Mouse (Mus musculus): ENCODE measurements around the gene Sec24b. TPM values are rescaled to one million over a fixed set of nuclear protein-coding genes. Genes with fewer than 3 reads are reported as not detected.

The Sec24b gene
- total and polyA plus RNA-seq, 2 experiments from 2014 or later = 12.9 to 22.7 TPM

GRCm38 (mm10) chr3:129987297-129987696 is 74.1 kb downstream of the Sec24b start:
- H3K36me3 ChIP-seq (replicated peaks; ENCODE audit: control insufficient read depth, insufficient read depth, low read length) = peaks cover 90% of the 10 kb centered on the region
- H3K4me2 ChIP-seq (ENCODE audit: low read depth, low read length) = no peak overlapping the region
- H3K4me1 ChIP-seq (ENCODE audit: control insufficient read depth, insufficient read depth) = no peaks in the 10 kb centered on the region
- ATAC-seq (ENCODE audit: insufficient read depth, low read depth) (no peak), DNase-seq (ENCODE audit: low spot score) (no peak)
- H3K27ac ChIP-seq (ENCODE audit: low read depth) = no peak overlapping the region
- no peak overlapping the region for H3K9ac ChIP-seq (replicated peaks; ENCODE audit: low read depth, low read length)
- H3K4me3 ChIP-seq (ENCODE audit: low read depth, low read length) = no peak overlapping the region
- H3K9me3 ChIP-seq (replicated peaks; ENCODE audit: control insufficient read depth, low read length) = no peaks in the 10 kb centered on the region
- WGBS = 93% methylated on average over 13 of the region's 13 CpGs
- H3K27me3 ChIP-seq (ENCODE audit: control insufficient read depth, insufficient read depth, low read length) = no peaks in the 10 kb centered on the region
- TF ChIP-seq EP300 (IDR thresholded peaks at IDR 0.05; ENCODE audit: low read depth) (no peak), CTCF (IDR thresholded peaks at IDR 0.05; ENCODE audit: low read depth) (no peak)

GRCm38 (mm10) chr3:129985335-129985734 is 76.0 kb downstream of the Sec24b start:
- no peak for ATAC-seq (ENCODE audit: insufficient read depth, low read depth)
- DNase-seq (ENCODE audit: low spot score) = no peak
- H3K27ac ChIP-seq (ENCODE audit: low read depth) = no peak overlapping the region
- no peaks in the 10 kb centered on the region for H3K4me1 ChIP-seq (ENCODE audit: control insufficient read depth, insufficient read depth)
- no peak overlapping the region for H3K9ac ChIP-seq (replicated peaks; ENCODE audit: low read depth, low read length)
- peaks cover 80% of the 10 kb centered on the region for H3K36me3 ChIP-seq (replicated peaks; ENCODE audit: control insufficient read depth, insufficient read depth, low read length)
- no peak overlapping the region for H3K4me2 ChIP-seq (ENCODE audit: low read depth, low read length)
- H3K4me3 ChIP-seq (ENCODE audit: low read depth, low read length) = no peak overlapping the region
- WGBS = 94% methylated on average over 4 of the region's 4 CpGs
- H3K9me3 ChIP-seq (replicated peaks; ENCODE audit: control insufficient read depth, low read length) = no peaks in the 10 kb centered on the region
- TF ChIP-seq CTCF (IDR thresholded peaks at IDR 0.05; ENCODE audit: low read depth) (no peak), EP300 (IDR thresholded peaks at IDR 0.05; ENCODE audit: low read depth) (no peak)
- no peaks in the 10 kb centered on the region for H3K27me3 ChIP-seq (ENCODE audit: control insufficient read depth, insufficient read depth, low read length)

- no peak for ATAC-seq (ENCODE audit: insufficient read depth, low read depth)
- H3K9me3 ChIP-seq (replicated peaks; ENCODE audit: control insufficient read depth, low read length) = no peaks in the 10 kb centered on the region
- no peak overlapping the region for H3K9ac ChIP-seq (replicated peaks; ENCODE audit: low read depth, low read length)
- TF ChIP-seq EP300 (IDR thresholded peaks at IDR 0.05; ENCODE audit: low read depth) (no peak), CTCF (IDR thresholded peaks at IDR 0.05; ENCODE audit: low read depth) (no peak)
- no peaks in the 10 kb centered on the region for H3K27me3 ChIP-seq (ENCODE audit: control insufficient read depth, insufficient read depth, low read length)
- H3K27ac ChIP-seq (ENCODE audit: low read depth) = no peak overlapping the region
- no peak overlapping the region for H3K4me2 ChIP-seq (ENCODE audit: low read depth, low read length)
- 93% methylated on average over 5 of the region's 5 CpGs for WGBS
- no peak for DNase-seq (ENCODE audit: low spot score)
- peaks cover 75% of the 10 kb centered on the region for H3K36me3 ChIP-seq (replicated peaks; ENCODE audit: control insufficient read depth, insufficient read depth, low read length)
- H3K4me3 ChIP-seq (ENCODE audit: low read depth, low read length) = no peak overlapping the region
- no peaks in the 10 kb centered on the region for H3K4me1 ChIP-seq (ENCODE audit: control insufficient read depth, insufficient read depth)
Measured at GRCm38 (mm10) chr3:129984797-129985196, 76.6 kb downstream of the Sec24b start.

GRCm38 (mm10) chr3:129982271-129982670 is 79.1 kb downstream of the Sec24b start:
- no peaks in the 10 kb centered on the region for H3K4me1 ChIP-seq (ENCODE audit: control insufficient read depth, insufficient read depth)
- H3K36me3 ChIP-seq (replicated peaks; ENCODE audit: control insufficient read depth, insufficient read depth, low read length) = peaks cover 50% of the 10 kb centered on the region
- H3K27me3 ChIP-seq (ENCODE audit: control insufficient read depth, insufficient read depth, low read length) = no peaks in the 10 kb centered on the region
- H3K4me2 ChIP-seq (ENCODE audit: low read depth, low read length) = no peak overlapping the region
- TF ChIP-seq EP300 (IDR thresholded peaks at IDR 0.05; ENCODE audit: low read depth) = no peak
- no peak for TF ChIP-seq CTCF (IDR thresholded peaks at IDR 0.05; ENCODE audit: low read depth)
- 45% methylated on average over 5 of the region's 5 CpGs for WGBS
- no peak overlapping the region for H3K4me3 ChIP-seq (ENCODE audit: low read depth, low read length)
- no peak overlapping the region for H3K27ac ChIP-seq (ENCODE audit: low read depth)
- DNase-seq (ENCODE audit: low spot score) (no peak), ATAC-seq (ENCODE audit: insufficient read depth, low read depth) (no peak)
- no peaks in the 10 kb centered on the region for H3K9me3 ChIP-seq (replicated peaks; ENCODE audit: control insufficient read depth, low read length)
- H3K9ac ChIP-seq (replicated peaks; ENCODE audit: low read depth, low read length) = no peak overlapping the region

GRCm38 (mm10) chr3:129981756-129982155 is 79.6 kb downstream of the Sec24b start:
- TF ChIP-seq CTCF (IDR thresholded peaks at IDR 0.05; ENCODE audit: low read depth) (no peak), EP300 (IDR thresholded peaks at IDR 0.05; ENCODE audit: low read depth) (no peak)
- Histone ChIP-seq H3K27ac (ENCODE audit: low read depth) (no peak overlapping the region), H3K27me3 (ENCODE audit: control insufficient read depth, insufficient read depth, low read length) (no peaks in the 10 kb centered on the region), H3K36me3 (replicated peaks; ENCODE audit: control insufficient read depth, insufficient read depth, low read length) (peaks cover 45% of the 10 kb centered on the region), H3K9me3 (replicated peaks; ENCODE audit: control insufficient read depth, low read length) (no peaks in the 10 kb centered on the region), H3K4me3 (ENCODE audit: low read depth, low read length) (no peak overlapping the region), H3K4me2 (ENCODE audit: low read depth, low read length) (no peak overlapping the region), H3K9ac (replicated peaks; ENCODE audit: low read depth, low read length) (no peak overlapping the region), H3K4me1 (ENCODE audit: control insufficient read depth, insufficient read depth) (no peaks in the 10 kb centered on the region)
- ATAC-seq (ENCODE audit: insufficient read depth, low read depth) (no peak), DNase-seq (ENCODE audit: low spot score) (no peak)
- 68% methylated on average over 11 of the region's 11 CpGs for WGBS

- no peak overlapping the region for H3K4me2 ChIP-seq (ENCODE audit: low read depth, low read length)
- no peak for ATAC-seq (ENCODE audit: insufficient read depth, low read depth)
Measured at GRCm38 (mm10) chr3:129979510-129979909, 81.8 kb downstream of the Sec24b start.

More at GRCm38 (mm10) chr3:129979510-129979909, 81.8 kb downstream of the Sec24b start:
- no peaks in the 10 kb centered on the region for H3K27me3 ChIP-seq (ENCODE audit: control insufficient read depth, insufficient read depth, low read length)
- H3K36me3 ChIP-seq (replicated peaks; ENCODE audit: control insufficient read depth, insufficient read depth, low read length) = peaks cover 25% of the 10 kb centered on the region
- H3K27ac ChIP-seq (ENCODE audit: low read depth) = no peak overlapping the region
- no peaks in the 10 kb centered on the region for H3K9me3 ChIP-seq (replicated peaks; ENCODE audit: control insufficient read depth, low read length)
- no peak for DNase-seq (ENCODE audit: low spot score)
- WGBS = 40% methylated on average over 6 of the region's 6 CpGs
- H3K4me1 ChIP-seq (ENCODE audit: control insufficient read depth, insufficient read depth) = no peaks in the 10 kb centered on the region
- no peak overlapping the region for H3K4me3 ChIP-seq (ENCODE audit: low read depth, low read length)
- no peak for TF ChIP-seq EP300 (IDR thresholded peaks at IDR 0.05; ENCODE audit: low read depth)
- no peak for TF ChIP-seq CTCF (IDR thresholded peaks at IDR 0.05; ENCODE audit: low read depth)
- no peak overlapping the region for H3K9ac ChIP-seq (replicated peaks; ENCODE audit: low read depth, low read length)
